Mouse (Mus musculus) midbrain, embryonic 16.5 days (tissue): ENCODE measurements around the gene Sertad2. TPM values are rescaled to one million over a fixed set of nuclear protein-coding genes. Genes with fewer than 3 reads are reported as not detected.

Source experiments
- ATAC-seq: fragments of 200-750 bp; cut with Nextera tagmentation; 2 replicates; pipeline ENCODE4 v1.8.0; 2017; ENCODE audit warnings: moderate TSS enrichment
- H3K27ac ChIP-seq: fragments of 300-500 bp; sonication (generic); 2 replicates; pipeline ENCODE4 v1.5.1; 2014; ENCODE audit warnings: mild to moderate bottlenecking, low read length, mixed read lengths
- H3K27me3 ChIP-seq: fragments of 300-500 bp; sonication (generic); 2 replicates; pipeline ENCODE4 v1.6.1; 2014; ENCODE audit warnings: low read depth, low read length, mixed read lengths; ENCODE audit not compliant: control insufficient read depth, insufficient read depth
- H3K36me3 ChIP-seq: fragments of 300-500 bp; sonication (generic); 2 replicates; pipeline ENCODE4 v1.6.1; 2014; ENCODE audit warnings: mild to moderate bottlenecking, low read length, moderate library complexity, mixed read lengths; ENCODE audit not compliant: control insufficient read depth, insufficient read depth
- H3K4me1 ChIP-seq: fragments of 300-500 bp; sonication (generic); 2 replicates; pipeline ENCODE4 v1.6.1; 2014; ENCODE audit warnings: mild to moderate bottlenecking, low read length, mixed read lengths; ENCODE audit not compliant: control insufficient read depth, insufficient read depth
- H3K4me2 ChIP-seq: fragments of 300-500 bp; sonication (generic); 2 replicates; pipeline ENCODE4 v1.6.1; 2014; ENCODE audit warnings: mild to moderate bottlenecking, low read length, mixed read lengths
- H3K4me3 ChIP-seq: fragments of 300-500 bp; sonication (generic); 2 replicates; pipeline ENCODE4 v1.5.1; 2014; ENCODE audit warnings: low read depth, mild to moderate bottlenecking, low read length, moderate library complexity, mixed read lengths
- H3K9ac ChIP-seq: fragments of 300-500 bp; sonication (generic); 2 replicates; pipeline ENCODE4 v1.6.1; 2014; ENCODE audit warnings: low read depth, low read length, mixed read lengths
- H3K9me3 ChIP-seq: fragments of 300-500 bp; sonication (generic); replicated peaks from 2 replicates; pipeline ENCODE4 v1.6.1; 2014; ENCODE audit warnings: mild to moderate bottlenecking, low read length, mixed read lengths; ENCODE audit not compliant: control insufficient read depth, poor library complexity, severe bottlenecking
- WGBS: fragments of 180-500 bp; shearing (Covaris S2); extraction: QIAGEN DNeasy Blood & Tissue Kit; methylation state at CpG from one replicate; pipeline ENCODE4 v1.1.7; 2014; 5-methylcytosine and 5-hydroxymethylcytosine counted together
- polyA plus RNA-seq: library from polyadenylated mRNA; unstranded; fragments of >200 nt; fragmentation: Nextera tagmentation; extraction: Ambion mirVana; gene quantifications from 2 replicates; pipeline ENCODE4 v1.2.1, GENCODE M21; 2015

Sertad2 gene
- polyA plus RNA-seq, 1 experiment from 2014 or later, result 24.6 TPM

GRCm38 (mm10) chr11:20582758-20583157 is 39.7 kb downstream of the Sertad2 start:
- Histone ChIP-seq H3K27ac (no peak overlapping the region), H3K4me2 (no peak overlapping the region), H3K9me3 (no peaks in the 10 kb centered on the region), H3K4me3 (no peak overlapping the region), H3K4me1 (no peaks in the 10 kb centered on the region), H3K9ac (no peak overlapping the region), H3K36me3 (no peaks in the 10 kb centered on the region), H3K27me3 (no peaks in the 10 kb centered on the region)
- ATAC-seq, result no peak
- 96% methylated on average over 2 of the region's 2 CpGs for WGBS

DNA sequence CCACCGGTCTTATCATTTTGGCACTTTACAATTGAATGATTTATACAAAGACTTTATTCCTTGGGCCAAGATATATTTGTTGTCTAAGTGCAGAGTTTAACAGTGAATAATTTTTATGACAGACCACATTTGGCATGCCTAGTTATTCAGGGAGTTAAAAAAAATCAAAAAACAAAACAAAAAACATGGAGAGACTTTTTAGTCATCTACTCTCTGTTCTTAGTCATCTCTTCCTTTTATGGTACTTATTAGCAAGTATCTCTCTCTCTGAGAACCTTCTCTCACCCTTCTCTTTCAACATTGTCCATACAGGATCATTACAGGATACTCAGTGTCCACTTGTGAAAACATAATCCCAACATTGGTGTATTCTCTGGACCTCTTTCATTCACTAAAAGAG is 42.2 kb downstream of the Sertad2 start:
- H3K36me3 ChIP-seq, result no peaks in the 10 kb centered on the region
- ATAC-seq, result no peak
- H3K9me3 ChIP-seq, result no peaks in the 10 kb centered on the region
- no peak overlapping the region for H3K4me2 ChIP-seq
- H3K4me1 ChIP-seq, result no peaks in the 10 kb centered on the region
- H3K27me3 ChIP-seq, result no peaks in the 10 kb centered on the region
- H3K9ac ChIP-seq, result no peak overlapping the region
- no peak overlapping the region for H3K27ac ChIP-seq
- WGBS, result 89% methylated on average over 1 of the region's 1 CpGs
- H3K4me3 ChIP-seq, result no peak overlapping the region

- no peak overlapping the region for H3K9ac ChIP-seq
- no peaks in the 10 kb centered on the region for H3K9me3 ChIP-seq
- H3K4me1 ChIP-seq, result no peaks in the 10 kb centered on the region
- H3K36me3 ChIP-seq, result no peaks in the 10 kb centered on the region
- H3K27me3 ChIP-seq, result no peaks in the 10 kb centered on the region
- H3K4me2 ChIP-seq, result no peak overlapping the region
- H3K27ac ChIP-seq, result no peak overlapping the region
- no peak for ATAC-seq
- H3K4me3 ChIP-seq, result no peak overlapping the region
These were observed 43.1 kb downstream of the Sertad2 start for GRCm38 (mm10) chr11:20586180-20586579.

GRCm38 (mm10) chr11:20589393-20589792 is 46.3 kb downstream of the Sertad2 start:
- no peaks in the 10 kb centered on the region for H3K4me1 ChIP-seq
- no peaks in the 10 kb centered on the region for H3K27me3 ChIP-seq
- no peak for ATAC-seq
- WGBS, result 67% methylated on average over 2 of the region's 2 CpGs
- H3K36me3 ChIP-seq, result no peaks in the 10 kb centered on the region
- H3K27ac ChIP-seq, result no peak overlapping the region
- no peaks in the 10 kb centered on the region for H3K9me3 ChIP-seq
- no peak overlapping the region for H3K4me3 ChIP-seq
- H3K4me2 ChIP-seq, result no peak overlapping the region
- no peak overlapping the region for H3K9ac ChIP-seq

DNA sequence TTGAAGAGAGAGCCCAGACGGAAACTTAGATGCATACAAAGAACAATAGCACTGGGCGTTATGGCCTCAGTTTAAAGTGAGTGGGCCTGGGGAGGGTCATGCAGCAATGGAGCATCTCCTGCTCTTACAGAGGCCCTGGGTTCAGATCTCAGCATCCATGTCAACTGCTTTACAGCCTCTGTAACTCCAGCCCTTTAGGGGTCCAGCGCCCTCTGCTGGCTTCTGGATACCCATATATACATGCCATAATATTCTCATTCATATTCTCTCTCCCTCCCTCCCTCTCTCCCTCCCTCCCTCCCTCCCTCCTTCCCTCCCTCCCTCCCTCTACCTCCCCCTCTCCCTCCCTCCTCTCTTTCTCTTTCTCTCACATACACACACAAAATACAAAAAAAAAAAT is 49.0 kb downstream of the Sertad2 start:
- no peak for ATAC-seq
- Histone ChIP-seq H3K27ac (no peak overlapping the region), H3K9me3 (no peaks in the 10 kb centered on the region), H3K36me3 (no peaks in the 10 kb centered on the region), H3K4me1 (no peaks in the 10 kb centered on the region), H3K4me2 (no peak overlapping the region), H3K9ac (no peak overlapping the region), H3K4me3 (no peak overlapping the region), H3K27me3 (no peaks in the 10 kb centered on the region)
- 71% methylated on average over 3 of the region's 3 CpGs for WGBS

DNA sequence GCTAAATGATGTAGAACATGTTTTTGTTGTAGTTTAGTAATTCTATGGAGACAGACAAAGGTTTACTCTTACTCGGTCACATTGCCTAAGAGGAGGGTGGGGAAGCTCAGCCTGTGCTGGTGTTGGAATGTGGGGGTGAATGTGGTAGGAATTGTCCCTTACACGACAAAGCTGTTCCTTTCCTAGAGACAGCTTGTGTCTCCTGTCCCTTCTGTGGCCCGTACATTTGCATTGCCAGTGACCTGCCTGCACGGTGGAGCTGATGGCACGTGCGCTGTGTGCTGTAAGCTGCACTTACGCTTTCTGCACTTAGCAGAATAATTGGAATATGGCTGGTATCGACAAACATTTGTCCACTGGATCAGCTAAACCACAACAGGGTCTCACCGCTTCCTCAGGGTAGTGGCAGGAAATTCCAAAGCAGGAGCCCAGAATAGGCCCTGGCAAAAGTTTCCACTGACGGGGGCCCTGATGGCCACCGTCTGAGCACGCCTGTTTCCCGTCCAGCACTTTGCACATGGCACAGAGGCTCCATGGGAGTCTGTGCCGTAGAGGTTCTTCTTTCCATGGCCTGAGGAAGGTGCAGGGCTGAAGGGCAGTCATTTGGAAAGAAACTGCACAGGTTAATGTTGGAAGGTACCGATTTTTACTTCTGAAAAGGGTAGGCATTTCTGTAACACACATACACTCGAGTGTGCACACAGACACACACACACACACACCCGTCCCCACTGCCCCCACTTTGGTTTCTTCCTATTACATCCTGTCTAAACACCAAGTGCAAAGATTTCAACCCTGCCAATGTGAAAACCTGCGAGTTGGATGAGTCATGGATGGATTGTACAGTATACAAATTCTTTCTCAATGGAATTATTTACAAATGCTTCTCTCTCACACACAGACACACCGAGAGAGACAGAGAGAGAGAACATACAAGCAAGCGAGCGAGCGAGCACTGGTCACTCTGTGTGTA is 51.5 kb downstream of the Sertad2 start:
- H3K9me3 ChIP-seq, result no peaks in the 10 kb centered on the region
- no peak for ATAC-seq
- no peaks in the 10 kb centered on the region for H3K36me3 ChIP-seq
- H3K4me1 ChIP-seq, result no peaks in the 10 kb centered on the region
- 78% methylated on average over 22 of the region's 22 CpGs for WGBS
- H3K27me3 ChIP-seq, result no peaks in the 10 kb centered on the region
- H3K9ac ChIP-seq, result no peak overlapping the region
- H3K4me2 ChIP-seq, result no peak overlapping the region
- H3K27ac ChIP-seq, result no peak overlapping the region
- H3K4me3 ChIP-seq, result no peak overlapping the region

DNA sequence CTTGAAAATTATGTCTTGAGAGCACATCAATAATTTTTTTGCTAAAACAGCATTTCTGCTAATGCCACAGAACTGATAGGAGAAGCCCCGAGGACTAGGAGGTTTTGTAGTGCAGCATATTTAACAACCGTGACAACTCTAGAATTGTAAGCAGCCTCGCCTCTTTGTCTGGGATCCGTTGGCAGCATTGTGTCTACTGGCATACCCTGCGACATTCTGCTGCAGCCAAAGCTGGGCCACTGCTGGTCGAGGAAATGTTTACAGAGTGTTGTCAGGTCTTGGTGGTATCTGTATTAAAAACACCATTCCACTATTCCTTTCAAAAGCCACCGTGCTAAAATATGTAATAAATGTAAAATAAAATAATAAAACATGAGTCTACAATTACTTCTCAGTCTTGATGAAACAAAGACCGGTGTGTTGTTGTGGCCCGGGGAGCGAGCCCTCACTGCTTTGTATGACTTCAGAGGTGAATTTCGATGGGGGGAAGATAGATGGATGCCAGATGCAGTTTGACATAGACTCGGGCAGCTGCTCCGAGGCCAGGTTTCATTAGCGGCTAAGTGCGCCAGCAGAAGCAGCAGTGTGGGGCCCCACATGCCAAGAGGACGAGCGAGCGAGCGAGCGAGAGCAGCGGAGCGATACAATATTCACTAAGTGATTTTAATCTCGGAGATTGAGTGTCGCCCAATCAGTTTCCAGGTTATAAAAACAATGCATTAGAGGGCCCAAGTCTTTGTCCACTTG is 60.2 kb downstream of the Sertad2 start:
- Histone ChIP-seq H3K9ac (peak overlapping the region; percentile 14; the same call in 1 of the 2 replicates), H3K36me3 (no peaks in the 10 kb centered on the region), H3K27ac (peak overlapping the region; percentile 74), H3K4me1 (peaks cover 6% of the 10 kb centered on the region), H3K9me3 (no peaks in the 10 kb centered on the region), H3K4me2 (peak overlapping the region; percentile 46), H3K27me3 (no peaks in the 10 kb centered on the region), H3K4me3 (peak overlapping the region; percentile 4)
- WGBS, result 34% methylated on average over 24 of the region's 24 CpGs
- peak; percentile 82 for ATAC-seq

DNA sequence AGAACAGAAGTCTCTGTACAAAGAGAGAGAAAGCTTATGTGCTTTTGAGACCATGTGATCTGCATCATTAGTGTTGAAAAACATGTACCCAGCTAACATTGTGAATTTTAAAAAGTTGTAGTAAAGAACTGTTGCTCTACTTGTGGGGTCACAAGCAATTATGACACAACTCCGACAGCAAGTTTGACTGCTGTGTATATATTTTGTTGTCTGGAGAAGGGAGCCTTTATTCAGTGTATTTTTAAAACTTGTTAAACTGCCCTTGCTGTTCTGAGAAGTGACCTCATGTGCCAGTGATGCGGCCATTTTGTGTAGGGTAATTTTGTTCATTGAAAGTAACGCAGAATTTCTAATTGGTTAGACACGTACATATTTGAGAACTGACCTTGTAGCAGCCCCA is 61.1 kb downstream of the Sertad2 start:
- H3K9ac ChIP-seq, result no peak overlapping the region
- no peaks in the 10 kb centered on the region for H3K27me3 ChIP-seq
- no peak overlapping the region for H3K27ac ChIP-seq
- peaks cover 6% of the 10 kb centered on the region for H3K4me1 ChIP-seq
- H3K36me3 ChIP-seq, result no peaks in the 10 kb centered on the region
- ATAC-seq, result no peak
- no peak overlapping the region for H3K4me2 ChIP-seq
- 83% methylated on average over 4 of the region's 4 CpGs for WGBS
- no peak overlapping the region for H3K4me3 ChIP-seq
- no peaks in the 10 kb centered on the region for H3K9me3 ChIP-seq

GRCm38 (mm10) chr11:20605613-20606012 is 62.6 kb downstream of the Sertad2 start:
- H3K27me3 ChIP-seq, result no peaks in the 10 kb centered on the region
- H3K4me3 ChIP-seq, result no peak overlapping the region
- no peak overlapping the region for H3K27ac ChIP-seq
- no peaks in the 10 kb centered on the region for H3K36me3 ChIP-seq
- no peaks in the 10 kb centered on the region for H3K9me3 ChIP-seq
- WGBS, result 45% methylated on average over 7 of the region's 7 CpGs
- H3K4me1 ChIP-seq, result peaks cover 6% of the 10 kb centered on the region
- no peak overlapping the region for H3K9ac ChIP-seq
- ATAC-seq, result no peak
- H3K4me2 ChIP-seq, result no peak overlapping the region
